Comparison of ENCODE assay signal across 8 mouse cellular contexts in genomic region chr16:43801791-43802307, GRCm38 (mm10). TPM values are rescaled to one million over a fixed set of nuclear protein-coding genes. Genes with fewer than 3 reads are reported as not detected.
DNase-seq lines count a peak whose midpoint lies in the region; ATAC-seq and TF ChIP-seq lines count a peak whose summit lies in the region.

No protein-coding gene starts in this region.

- DNase-seq in MEL (ENCODE audit: low read depth, low spot score): peak; percentile 73
- DNase-seq in cerebellum, adult 18-20 months: peak; percentile 62 to 75
- DNase-seq in hindbrain, embryonic 10.5 days (ENCODE audit: low spot score): peak; percentile 75
- DNase-seq in layer of hippocampus, postnatal 14 days (ENCODE audit: low spot score in 2 of 2): peak; percentile 71 to 72
- peak; percentile 74 for DNase-seq in lung, postnatal 25 days (ENCODE audit: low spot score)
- DNase-seq in retina, postnatal 1 day: peak; percentile 78
- DNase-seq in urinary bladder, adult 18-20 months (ENCODE audit: low spot score in 2 of 2): peak; percentile 61 to 73

- no peak overlapping the region for H3K9ac ChIP-seq in MEL (ENCODE audit: control insufficient read depth, low read depth, low read length, poor library complexity, severe bottlenecking)

- ATAC-seq in frontal cortex, adult (ENCODE audit: low TSS enrichment): peak; percentile 74; the same call in 1 of the 2 replicates

- no peak for TF ChIP-seq EP300 in MEL (IDR thresholded peaks at IDR 0.05; ENCODE audit: low read depth in 1 of 2, low read length in 2 of 2)

- no peak overlapping the region for H3K4me3 ChIP-seq in MEL (ENCODE audit: control insufficient read depth in 1 of 2, insufficient read depth in 1 of 2, low read depth in 2 of 2, low read length in 2 of 2)
- H3K4me3 ChIP-seq in hindbrain, embryonic 10.5 days: peak overlapping the region; percentile 50

- no peaks in the 10 kb centered on the region for H3K79me2 ChIP-seq in MEL (ENCODE audit: control insufficient read depth, insufficient read depth, low read length, poor library complexity)

- no peaks in the 10 kb centered on the region for H3K9me3 ChIP-seq in MEL (replicated peaks; ENCODE audit: insufficient read depth, low read length)
- peaks cover 3% of the 10 kb centered on the region; the same call in 1 of the 2 replicates for H3K9me3 ChIP-seq in hindbrain, embryonic 10.5 days

- no peaks in the 10 kb centered on the region for H3K36me3 ChIP-seq in MEL (ENCODE audit: control insufficient read depth in 1 of 2, insufficient read depth in 2 of 2, low read length in 2 of 2)
- H3K36me3 ChIP-seq in hindbrain, embryonic 10.5 days: no peaks in the 10 kb centered on the region

- TF ChIP-seq CTCF in MEL (IDR thresholded peaks at IDR 0.05 in 2 of 3, conservative IDR thresholded peaks at IDR 0.05 in 1 of 3; ENCODE audit: control insufficient read depth in 1 of 3, insufficient read depth in 1 of 3, low read depth in 2 of 3, low read length in 3 of 3, poor library complexity in 1 of 3, severe bottlenecking in 1 of 3): peak; percentile 58 to 89 (median 87)

- no peaks in the 10 kb centered on the region for H3K27me3 ChIP-seq in MEL (ENCODE audit: control insufficient read depth in 1 of 2, insufficient read depth in 2 of 2, low read length in 2 of 2)
- H3K27me3 ChIP-seq in hindbrain, embryonic 10.5 days (ENCODE audit: insufficient read depth, poor library complexity, severe bottlenecking): peaks cover 12% of the 10 kb centered on the region; the same call in 1 of the 2 replicates

- no peak for TF ChIP-seq POLR2A in MEL (IDR thresholded peaks at IDR 0.05; ENCODE audit: control insufficient read depth in 1 of 2, insufficient read depth in 1 of 2, low read depth in 1 of 2, low read length in 2 of 2, poor library complexity in 1 of 2)

- no peak overlapping the region for H3K27ac ChIP-seq in MEL (ENCODE audit: control insufficient read depth, low read depth, low read length)
- peak overlapping the region; percentile 82 for H3K27ac ChIP-seq in hindbrain, embryonic 10.5 days

- H3K4me1 ChIP-seq in MEL (ENCODE audit: control insufficient read depth in 1 of 2, insufficient read depth in 2 of 2, low read length in 2 of 2): no peaks in the 10 kb centered on the region
- H3K4me1 ChIP-seq in hindbrain, embryonic 10.5 days (replicated peaks): peaks cover 33% of the 10 kb centered on the region

- TF ChIP-seq RAD21 in MEL (IDR thresholded peaks at IDR 0.05; ENCODE audit: low read depth, low read length): peak; percentile 94

- 2% methylated on average over 18 of the region's 18 CpGs for WGBS in hindbrain, embryonic 10.5 days

TF ChIP-seq in MEL, 35 proteins besides CTCF, POLR2A, EP300 and RAD21:
- TF ChIP-seq ELF1 (IDR thresholded peaks at IDR 0.05; ENCODE audit: low read depth, low read length) (no peak), MAZ (IDR thresholded peaks at IDR 0.05; ENCODE audit: low read depth, low read length) (0 out of 2 replicates have a peak, but pooled peaks have one; percentile 19), NRF1 (IDR thresholded peaks at IDR 0.05; ENCODE audit: insufficient read depth, low read depth, low read length, poor library complexity, severe bottlenecking) (no peak), TAL1 (IDR thresholded peaks at IDR 0.05; ENCODE audit: low read length) (no peak), MAFK (IDR thresholded peaks at IDR 0.05; ENCODE audit: borderline replicate concordance, low read depth, low read length) (no peak), MAX (IDR thresholded peaks at IDR 0.05; ENCODE audit: low read length) (no peak), HCFC1 (IDR thresholded peaks at IDR 0.05; ENCODE audit: low read depth, low read length) (no peak), GABPA (IDR thresholded peaks at IDR 0.05; ENCODE audit: low read depth, low read length) (no peak), ZKSCAN1 (IDR thresholded peaks at IDR 0.05; ENCODE audit: low read depth, low read length) (no peak), TBP (IDR thresholded peaks at IDR 0.05; ENCODE audit: low read depth, low read length) (no peak), ETS1 (IDR thresholded peaks at IDR 0.05; ENCODE audit: low read depth, low read length) (no peak), SMC3 (IDR thresholded peaks at IDR 0.05; ENCODE audit: low read depth, low read length) (peak; percentile 93), CHD2 (IDR thresholded peaks at IDR 0.05; ENCODE audit: low read length) (no peak), USF1 (IDR thresholded peaks at IDR 0.05; ENCODE audit: low read depth, low read length) (no peak), NELFE (IDR thresholded peaks at IDR 0.05; ENCODE audit: low read depth, low read length) (no peak), ZC3H11A (IDR thresholded peaks at IDR 0.05; ENCODE audit: low read depth, low read length) (peak; percentile 93), MYB (IDR thresholded peaks at IDR 0.05; ENCODE audit: low read depth, low read length) (no peak)

RNA-seq across cellular contexts. Expression of gene Drd3, which starts 48.0 kb away (rescaled TPM):
- total RNA-seq in MEL (2012; rRNA removed): not detected in 2 replicates
- polyA plus RNA-seq in MEL (2012; ENCODE audit: insufficient read depth in 1 of 2, insufficient read length in 2 of 2, low read depth in 1 of 2, low replicate concordance in 2 of 2, missing spikeins in 1 of 2): not detected
- not detected in 2 replicates for polyA plus RNA-seq in hindbrain, embryonic 10.5 days (2016; fragmentation: Nextera tagmentation; extraction: Ambion mirVana)
- under 1 TPM in 1 of 2 experiments, not detected in 1; 0.36 TPM for total RNA-seq in layer of hippocampus, postnatal 14 days (2021)
